Mouse (Mus musculus): Measurements from ENCODE around the gene 4430402I18Rik.

GRCm38 (mm10) chr19:28963113-28963512 lies 4.5 kb downstream of the 4430402I18Rik start:
- TF ChIP-seq CTCF (IDR thresholded peaks at IDR 0.05; ENCODE audit: control insufficient read depth, insufficient read depth, insufficient read length) (no peak), CEBPB (IDR thresholded peaks at IDR 0.05; ENCODE audit: low read depth) (no peak), MYOG (IDR thresholded peaks at IDR 0.05; ENCODE audit: control insufficient read depth, extremely low read depth, insufficient read length) (no peak), MAX (IDR thresholded peaks at IDR 0.05) (no peak), FOSL1 (IDR thresholded peaks at IDR 0.05; ENCODE audit: insufficient read depth, low read length, poor library complexity, severe bottlenecking) (no peak), MYOD1 (IDR thresholded peaks at IDR 0.05; ENCODE audit: control insufficient read depth, insufficient read length, low read depth) (no peak), USF1 (IDR thresholded peaks at IDR 0.05; ENCODE audit: low read depth) (no peak)

Measured in C2C12 (cell line).